Mouse (Mus musculus) embryonic facial prominence, embryonic 15.5 days (tissue): ENCODE measurements around the gene Irgc1. TPM values are rescaled to one million over a fixed set of nuclear protein-coding genes. Genes with fewer than 3 reads are reported as not detected.

Source experiments
- ATAC-seq: fragments of 200-750 bp; cut with Nextera tagmentation; 2 replicates; pipeline ENCODE4 v1.8.0; 2017; ENCODE audit warnings: low read depth, moderate TSS enrichment; ENCODE audit not compliant: insufficient number of reproducible peaks, low FRiP score, low TSS enrichment
- H3K27ac ChIP-seq: fragments of 300-500 bp; sonication (generic); replicated peaks from 2 replicates; pipeline ENCODE4 v1.5.1; 2015; ENCODE audit warnings: mild to moderate bottlenecking, inconsistent platforms
- H3K27me3 ChIP-seq: fragments of 300-500 bp; sonication (generic); 2 replicates; pipeline ENCODE4 v1.6.1; 2015; ENCODE audit warnings: inconsistent platforms
- H3K36me3 ChIP-seq: fragments of 300-500 bp; sonication (generic); 2 replicates; pipeline ENCODE4 v1.6.1; 2015; ENCODE audit warnings: mild to moderate bottlenecking, inconsistent platforms
- H3K4me1 ChIP-seq: fragments of 300-500 bp; sonication (generic); 2 replicates; pipeline ENCODE4 v1.6.1; 2015; ENCODE audit warnings: inconsistent platforms
- H3K4me2 ChIP-seq: fragments of 300-500 bp; sonication (generic); replicated peaks from 2 replicates; pipeline ENCODE4 v1.6.1; 2015; ENCODE audit warnings: mild to moderate bottlenecking, inconsistent platforms
- H3K4me3 ChIP-seq: fragments of 300-500 bp; sonication (generic); replicated peaks from 2 replicates; pipeline ENCODE4 v1.5.1; 2015; ENCODE audit warnings: mild to moderate bottlenecking, inconsistent platforms
- H3K9ac ChIP-seq: fragments of 300-500 bp; sonication (generic); 2 replicates; pipeline ENCODE4 v1.6.1; 2015; ENCODE audit warnings: inconsistent platforms
- H3K9me3 ChIP-seq: fragments of 300-500 bp; sonication (generic); replicated peaks from 2 replicates; pipeline ENCODE4 v1.6.1; 2016; ENCODE audit warnings: inconsistent platforms
- WGBS: fragments of 180-500 bp; shearing (Covaris S2); methylation state at CpG from one replicate; pipeline ENCODE4 v1.1.7; 2015; 5-methylcytosine and 5-hydroxymethylcytosine counted together
- polyA plus RNA-seq: library from polyadenylated mRNA; unstranded; fragments of >200 nt; fragmentation: Nextera tagmentation; extraction: Ambion mirVana; gene quantifications from 2 replicates; pipeline ENCODE4 v1.2.1, GENCODE M21; 2015

The Irgc1 gene
- polyA plus RNA-seq, 1 experiment from 2014 or later: not detected

DNA sequence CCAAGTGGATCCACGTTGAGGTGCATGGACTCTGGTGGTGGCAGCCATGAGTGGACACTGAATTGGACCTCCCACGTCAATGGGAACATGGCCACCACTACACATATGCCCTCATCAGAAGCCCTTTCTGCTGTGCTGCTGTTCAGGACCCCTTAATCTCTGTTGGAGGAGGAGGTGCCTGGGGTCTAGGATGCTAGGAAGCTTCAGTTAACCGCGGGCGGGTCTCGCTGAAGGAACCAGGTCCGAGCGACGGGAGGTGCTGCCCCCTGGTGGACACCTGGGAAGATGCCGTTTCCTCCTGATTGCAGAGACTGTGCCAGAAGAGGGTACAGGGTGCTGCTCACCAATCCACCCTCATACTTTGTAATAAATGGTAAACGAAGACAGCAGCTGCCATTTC, 67.3 kb downstream of the Irgc1 start:
- Histone ChIP-seq H3K27me3 (no peaks in the 10 kb centered on the region), H3K4me3 (no peak overlapping the region), H3K4me1 (peaks cover 17% of the 10 kb centered on the region), H3K9me3 (no peaks in the 10 kb centered on the region), H3K9ac (no peak overlapping the region), H3K27ac (no peak overlapping the region), H3K36me3 (no peaks in the 10 kb centered on the region), H3K4me2 (peak overlapping the region; percentile 34; the same call in 1 of the 2 replicates)
- no peak for ATAC-seq
- 7% methylated on average over 11 of the region's 11 CpGs for WGBS

DNA sequence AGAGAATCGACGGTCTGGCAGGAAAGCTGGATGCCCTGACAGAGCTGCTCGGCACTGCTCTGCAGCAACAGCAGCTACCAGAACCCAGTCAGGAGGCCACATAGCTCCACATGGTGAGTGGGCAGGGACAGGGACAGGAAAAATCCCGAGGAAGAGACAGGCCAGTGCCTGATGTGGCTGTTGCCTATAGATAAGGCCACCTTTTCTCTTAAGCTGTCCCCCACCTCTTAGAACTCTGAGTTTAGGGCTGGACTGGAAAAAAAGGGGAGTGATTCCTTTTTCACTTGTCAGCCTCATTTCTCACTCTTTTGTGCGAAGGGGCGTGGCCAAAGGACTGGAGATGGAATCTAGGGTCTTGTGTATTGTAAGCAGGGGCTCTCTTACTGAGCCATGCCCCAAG, 68.0 kb downstream of the Irgc1 start:
- H3K36me3 ChIP-seq: no peaks in the 10 kb centered on the region
- H3K4me3 ChIP-seq: no peak overlapping the region
- WGBS: 66% methylated on average over 6 of the region's 6 CpGs
- H3K9me3 ChIP-seq: no peaks in the 10 kb centered on the region
- peaks cover 12% of the 10 kb centered on the region for H3K4me1 ChIP-seq
- H3K27me3 ChIP-seq: no peaks in the 10 kb centered on the region
- no peak for ATAC-seq
- no peak overlapping the region for H3K9ac ChIP-seq
- H3K27ac ChIP-seq: no peak overlapping the region
- no peak overlapping the region for H3K4me2 ChIP-seq

DNA sequence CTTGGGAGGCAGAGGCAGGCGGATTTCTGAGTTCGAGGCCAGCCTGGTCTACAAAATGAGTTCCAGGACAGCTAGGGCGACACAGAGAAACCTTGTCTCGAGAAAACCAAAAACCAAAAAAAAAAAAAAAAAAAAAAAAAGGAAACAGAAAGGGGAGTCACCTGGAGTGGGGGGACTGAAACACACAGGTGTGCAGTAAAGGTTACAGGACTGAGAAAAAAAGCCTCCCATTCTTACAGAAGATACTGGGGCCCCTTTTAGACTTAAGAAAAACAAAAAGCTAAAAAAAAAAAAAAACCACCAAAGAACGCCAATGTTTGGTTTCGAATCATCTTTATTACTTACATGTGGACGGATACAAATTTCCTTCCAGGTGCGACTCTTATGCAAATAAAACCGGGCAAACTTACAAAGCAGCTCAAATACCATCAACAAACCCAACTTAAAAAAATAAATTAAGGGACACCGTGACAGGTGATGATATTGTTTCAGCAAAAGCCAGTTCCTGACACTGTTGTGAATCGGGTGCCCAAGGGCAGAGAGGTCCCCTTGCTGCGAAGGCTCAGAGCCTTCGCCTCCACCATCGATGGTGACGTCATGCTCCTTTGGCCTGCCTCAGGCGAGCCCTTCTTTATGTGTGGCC, 69.2 kb downstream of the Irgc1 start:
- H3K4me3 ChIP-seq: no peak overlapping the region
- no peaks in the 10 kb centered on the region for H3K9me3 ChIP-seq
- H3K27me3 ChIP-seq: no peaks in the 10 kb centered on the region
- H3K9ac ChIP-seq: no peak overlapping the region
- H3K4me2 ChIP-seq: no peak overlapping the region
- peaks cover 18% of the 10 kb centered on the region for H3K4me1 ChIP-seq
- WGBS: 62% methylated on average over 16 of the region's 16 CpGs
- no peaks in the 10 kb centered on the region for H3K36me3 ChIP-seq
- ATAC-seq: no peak
- H3K27ac ChIP-seq: no peak overlapping the region

Other genes starting within 250 kb of the Irgc1 start
- 10.8 and 11.4 TPM in 2 replicates for gene Zfp111, start 240.9 kb downstream of the Irgc1 start, polyA plus RNA-seq
- 4.3 and 5.3 TPM in 2 replicates for gene Zfp109, start 214.7 kb downstream of the Irgc1 start, polyA plus RNA-seq
- gene Zfp108, start 197.5 kb downstream of the Irgc1 start, polyA plus RNA-seq: 4.9 and 5.5 TPM in 2 replicates
- gene Zfp93, start 181.9 kb downstream of the Irgc1 start, polyA plus RNA-seq: 8.1 and 10.7 TPM in 2 replicates
- 41.6 and 45.6 TPM in 2 replicates for gene Zfp61, start 151.1 kb downstream of the Irgc1 start, polyA plus RNA-seq
- gene Zfp94, start 135.6 kb downstream of the Irgc1 start, polyA plus RNA-seq: 13.7 and 14.5 TPM in 2 replicates
- gene Tescl, start 118.4 kb downstream of the Irgc1 start, polyA plus RNA-seq: not detected in 2 replicates
- gene Lypd5, start 103.1 kb downstream of the Irgc1 start, polyA plus RNA-seq: 30.8 and 40.2 TPM in 2 replicates
- gene Kcnn4, start 82.0 kb downstream of the Irgc1 start, polyA plus RNA-seq: 3.1 and 4.0 TPM in 2 replicates
- gene Smg9, start 52.7 kb downstream of the Irgc1 start, polyA plus RNA-seq: 24.8 and 27.6 TPM in 2 replicates
- gene Plaur, start 10.2 kb upstream of the Irgc1 start, polyA plus RNA-seq: 8.8 and 12.6 TPM in 2 replicates
- 7.5 and 8.0 TPM in 2 replicates for gene Cadm4, start 29.7 kb upstream of the Irgc1 start, polyA plus RNA-seq
- 65.9 and 69.2 TPM in 2 replicates for gene Zfp428, start 54.7 kb upstream of the Irgc1 start, polyA plus RNA-seq
- 0.62 and 0.72 TPM in 2 replicates for gene AC161166.1, start 60.2 kb upstream of the Irgc1 start, polyA plus RNA-seq
- 11.2 and 11.4 TPM in 2 replicates for gene Irgq, start 78.4 kb upstream of the Irgc1 start, polyA plus RNA-seq
- gene Pinlyp, start 93.8 kb upstream of the Irgc1 start, polyA plus RNA-seq: 9.4 and 16.4 TPM in 2 replicates
- gene Xrcc1, start 94.0 kb upstream of the Irgc1 start, polyA plus RNA-seq: 122 and 127 TPM in 2 replicates
- gene Ethe1, start 135.2 kb upstream of the Irgc1 start, polyA plus RNA-seq: 27.3 and 27.8 TPM in 2 replicates
- gene Zfp575, start 135.3 kb upstream of the Irgc1 start, polyA plus RNA-seq: 6.9 and 7.9 TPM in 2 replicates
- gene Phldb3, start 158.5 kb upstream of the Irgc1 start, polyA plus RNA-seq: 1.1 and 1.4 TPM in 2 replicates
- 94.6 and 109 TPM in 2 replicates for gene Lypd3, start 184.3 kb upstream of the Irgc1 start, polyA plus RNA-seq
- not detected in 2 replicates for gene Tex101, start 224.4 kb upstream of the Irgc1 start, polyA plus RNA-seq